Mouse (Mus musculus) liver, embryonic 11.5 days (tissue): ENCODE results near the gene Nfib. TPM values are rescaled to one million over a fixed set of nuclear protein-coding genes. Genes with fewer than 3 reads are reported as not detected.

Source experiments
- ATAC-seq: fragments of 200-750 bp; cut with Nextera tagmentation; replicated peaks from 2 replicates; pipeline ENCODE4 v1.8.0; 2017; ENCODE audit warnings: moderate number of reproducible peaks, mild to moderate bottlenecking, moderate TSS enrichment, moderate library complexity; ENCODE audit not compliant: low FRiP score
- DNase-seq: peaks from one replicate; pipeline ENCODE4 v3.0.0-alpha.2; 2017; ENCODE audit warnings: low spot score
- H3K27ac ChIP-seq: fragments of 300-500 bp; sonication (generic); 2 replicates; pipeline ENCODE4 v1.5.1; 2014; ENCODE audit warnings: mild to moderate bottlenecking, low read depth, low read length, control low read depth
- H3K27me3 ChIP-seq: fragments of 300-500 bp; sonication (generic); replicated peaks from 2 replicates; pipeline ENCODE4 v1.6.1; 2014; ENCODE audit warnings: low read length, mixed read lengths; ENCODE audit not compliant: control insufficient read depth, insufficient read depth
- H3K36me3 ChIP-seq: fragments of 300-500 bp; sonication (generic); 2 replicates; pipeline ENCODE4 v1.6.1; 2014; ENCODE audit warnings: mild to moderate bottlenecking, low read length, moderate library complexity, mixed read lengths; ENCODE audit not compliant: control insufficient read depth, insufficient read depth
- H3K4me1 ChIP-seq: fragments of 300-500 bp; sonication (generic); replicated peaks from 2 replicates; pipeline ENCODE4 v1.6.1; 2014; ENCODE audit warnings: low read length, mixed read lengths; ENCODE audit not compliant: control insufficient read depth, insufficient read depth
- H3K4me2 ChIP-seq: fragments of 300-500 bp; sonication (generic); 2 replicates; pipeline ENCODE4 v1.6.1; 2014; ENCODE audit warnings: mild to moderate bottlenecking, control low read depth, moderate library complexity
- H3K4me3 ChIP-seq: fragments of 300-500 bp; sonication (generic); 2 replicates; pipeline ENCODE4 v1.5.1; 2014; ENCODE audit warnings: low read depth, low read length, control low read depth
- H3K9ac ChIP-seq: fragments of 300-500 bp; sonication (generic); 2 replicates; pipeline ENCODE4 v1.6.1; 2014; ENCODE audit warnings: low read depth, low read length, control low read depth
- H3K9me3 ChIP-seq: fragments of 300-500 bp; sonication (generic); 2 replicates; pipeline ENCODE4 v1.6.1; 2016; ENCODE audit warnings: low read length, inconsistent platforms, mixed read lengths; ENCODE audit not compliant: control insufficient read depth
- WGBS: fragments of 180-500 bp; shearing (Covaris S2); extraction: QIAGEN DNeasy Blood & Tissue Kit; methylation state at CpG from one replicate; pipeline ENCODE4 v1.1.7; 2014; 5-methylcytosine and 5-hydroxymethylcytosine counted together
- polyA plus RNA-seq: library from polyadenylated mRNA; unstranded; fragments of >200 nt; fragmentation: Nextera tagmentation; extraction: Ambion mirVana; gene quantifications from 2 replicates; pipeline ENCODE4 v1.2.1, GENCODE M21; 2014

Nfib gene
- 20.5 and 26.9 TPM in 2 replicates for polyA plus RNA-seq

DNA sequence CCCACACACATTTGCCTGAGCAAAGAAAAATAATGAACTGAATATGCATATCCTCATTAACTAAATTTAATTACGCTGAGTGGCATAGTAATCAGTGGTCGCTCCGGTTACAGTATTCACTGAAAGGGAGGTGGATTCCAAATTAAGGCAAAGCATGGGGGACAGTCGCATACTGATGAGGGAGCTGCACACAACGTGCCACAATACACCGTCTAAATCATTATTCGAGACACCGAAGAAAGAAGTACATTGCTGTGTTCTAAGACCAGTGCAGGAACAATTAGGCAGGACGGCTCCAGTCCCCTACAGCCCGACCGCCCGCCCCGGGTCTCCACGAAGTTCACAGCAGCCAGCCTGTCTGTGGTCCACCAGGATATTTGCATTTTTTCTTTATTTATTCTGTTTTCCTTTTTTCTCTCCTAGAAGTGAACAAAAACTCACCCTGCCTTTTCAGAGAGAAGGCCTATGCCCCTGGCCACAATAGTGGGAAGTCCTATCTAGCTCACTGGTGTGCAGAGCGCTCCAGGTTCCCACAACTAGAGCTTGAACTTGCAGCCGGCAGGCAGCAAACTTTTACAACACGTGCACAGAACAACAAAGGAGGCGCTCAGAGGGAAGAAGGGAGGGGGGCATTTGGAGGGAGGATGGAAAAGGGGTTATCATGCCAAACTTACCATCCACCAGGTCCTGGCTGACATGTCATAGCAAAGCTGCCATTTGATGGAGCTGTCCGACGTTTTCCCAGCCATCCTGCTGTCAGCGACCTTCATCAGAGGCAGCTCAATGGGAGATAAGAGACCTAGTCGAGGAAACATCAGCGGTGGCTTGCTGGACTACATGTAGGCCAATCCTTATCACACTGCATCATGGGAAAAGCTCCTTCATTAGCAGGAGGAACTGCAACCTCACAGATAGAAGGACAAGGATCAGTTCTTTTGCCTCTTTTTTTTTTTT, at the start of gene Nfib:
Nfib (minus strand) TSS at position 910 of the 954 bp plus-strand sequence.
- Histone ChIP-seq H3K27ac (no peak within 1 kb of the TSS), H3K4me3 (no peak within 1 kb of the TSS), H3K36me3 (no peaks in the 10 kb centered on the region), H3K9ac (no peak within 1 kb of the TSS), H3K9me3 (no peaks in the 10 kb centered on the region), H3K4me2 (no peak within 1 kb of the TSS), H3K4me1 (peaks cover 2% of the 10 kb centered on the region; the same call in 1 of the 2 replicates), H3K27me3 (no peaks in the 10 kb centered on the region)
- no peak for DNase-seq
- ATAC-seq: no peak
- WGBS: 57% methylated on average over 23 of the region's 23 CpGs

DNA sequence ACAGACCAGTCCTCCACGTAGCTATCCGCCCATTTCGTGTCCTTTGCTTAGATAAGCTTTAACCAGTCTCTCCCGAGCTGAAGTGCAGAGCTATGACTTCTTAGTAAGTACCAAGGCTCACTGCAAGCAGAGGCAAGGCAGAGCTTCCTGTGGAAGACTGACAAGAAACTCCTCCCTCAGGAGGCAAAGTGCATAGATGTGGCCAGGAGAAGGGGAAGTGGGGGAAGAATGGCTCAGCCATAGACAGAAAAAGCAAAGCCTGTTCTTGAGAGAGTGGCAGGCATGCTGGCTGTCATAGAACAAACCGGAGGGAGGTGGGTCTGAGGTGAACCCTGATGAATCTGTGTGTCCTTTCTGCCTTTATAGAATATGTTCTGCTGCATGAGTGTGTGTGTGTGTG, 30.2 kb upstream of the Nfib start:
- Histone ChIP-seq H3K4me2 (no peak overlapping the region), H3K27ac (no peak overlapping the region)

DNA sequence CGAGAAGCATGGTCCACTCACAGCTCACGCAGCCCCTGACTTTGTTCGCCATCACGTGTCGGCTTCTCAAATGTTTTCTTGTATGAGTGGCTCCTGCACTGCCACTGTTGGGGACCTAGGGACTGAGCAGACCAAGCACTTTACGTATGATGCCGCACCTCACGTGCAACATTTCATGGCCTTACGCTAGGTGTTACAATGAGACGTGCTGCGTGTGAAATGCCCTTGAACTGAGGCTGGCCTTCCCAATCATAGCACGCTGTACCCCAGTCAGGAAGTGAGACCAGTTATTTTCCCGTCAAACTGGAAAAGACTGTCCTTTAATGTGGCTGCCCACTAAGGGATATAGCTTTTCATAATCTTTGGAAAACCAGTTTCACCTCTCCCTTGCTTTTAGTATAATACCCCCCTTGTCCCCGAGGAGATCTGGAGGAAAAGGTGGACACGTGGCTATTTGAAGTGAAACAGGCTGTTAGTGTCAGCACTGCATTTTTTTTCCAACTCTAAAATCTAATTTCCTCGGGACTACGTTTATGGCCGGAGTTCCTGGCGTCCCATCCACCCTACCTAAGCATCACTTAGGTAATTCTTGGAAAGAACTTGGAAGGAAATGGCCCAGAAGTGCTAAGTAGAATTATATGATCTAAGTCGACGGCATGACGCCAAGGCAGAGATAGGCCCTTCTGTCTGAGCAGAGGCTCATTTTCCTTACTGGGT, 29.4 kb upstream of the Nfib start:
- no peaks in the 10 kb centered on the region for H3K9me3 ChIP-seq

More for the DNA sequence above, 30.2 kb upstream of the Nfib start:
- H3K27me3 ChIP-seq: no peaks in the 10 kb centered on the region
- no peaks in the 10 kb centered on the region for H3K36me3 ChIP-seq
- H3K4me1 ChIP-seq: no peaks in the 10 kb centered on the region; the same call in 1 of the 2 replicates
- ATAC-seq: no peak
- H3K4me3 ChIP-seq: no peak overlapping the region
- H3K9me3 ChIP-seq: no peaks in the 10 kb centered on the region
- WGBS: 38% methylated on average over 5 of the region's 5 CpGs
- no peak overlapping the region for H3K9ac ChIP-seq
- no peak for DNase-seq

DNA sequence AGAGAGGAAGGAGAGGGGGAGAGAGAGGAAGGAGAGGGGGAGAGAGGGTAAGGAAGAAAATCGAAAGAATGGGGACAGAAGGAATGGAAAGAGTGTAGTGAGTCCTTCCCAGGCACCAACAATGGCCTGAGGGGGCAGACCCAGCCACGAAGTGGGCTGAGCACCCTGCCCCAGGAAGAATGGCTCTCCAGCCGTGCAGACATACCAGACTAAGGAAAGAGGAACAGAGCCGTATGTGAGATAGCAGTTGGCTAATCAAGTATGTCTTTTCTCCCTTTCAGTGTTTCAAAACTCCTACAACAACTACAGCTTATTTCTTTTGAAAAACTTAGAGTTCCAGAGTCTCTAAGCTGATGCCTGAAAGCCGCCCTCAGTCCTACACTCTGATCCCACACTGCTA, 28.8 kb upstream of the Nfib start:
- Histone ChIP-seq H3K9ac (no peak overlapping the region), H3K4me3 (no peak overlapping the region), H3K4me2 (no peak overlapping the region), H3K4me1 (no peaks in the 10 kb centered on the region; the same call in 1 of the 2 replicates), H3K36me3 (no peaks in the 10 kb centered on the region), H3K27ac (no peak overlapping the region), H3K27me3 (no peaks in the 10 kb centered on the region), H3K9me3 (no peaks in the 10 kb centered on the region)
- no peak for DNase-seq
- 43% methylated on average over 5 of the region's 5 CpGs for WGBS
- ATAC-seq: no peak

More for the DNA sequence above, 29.4 kb upstream of the Nfib start:
- ATAC-seq (no peak), DNase-seq (no peak)
- WGBS: 86% methylated on average over 22 of the region's 22 CpGs
- Histone ChIP-seq H3K4me3 (no peak overlapping the region), H3K9ac (no peak overlapping the region), H3K27me3 (no peaks in the 10 kb centered on the region), H3K4me1 (no peaks in the 10 kb centered on the region; the same call in 1 of the 2 replicates), H3K36me3 (no peaks in the 10 kb centered on the region), H3K4me2 (no peak overlapping the region), H3K27ac (no peak overlapping the region)

DNA sequence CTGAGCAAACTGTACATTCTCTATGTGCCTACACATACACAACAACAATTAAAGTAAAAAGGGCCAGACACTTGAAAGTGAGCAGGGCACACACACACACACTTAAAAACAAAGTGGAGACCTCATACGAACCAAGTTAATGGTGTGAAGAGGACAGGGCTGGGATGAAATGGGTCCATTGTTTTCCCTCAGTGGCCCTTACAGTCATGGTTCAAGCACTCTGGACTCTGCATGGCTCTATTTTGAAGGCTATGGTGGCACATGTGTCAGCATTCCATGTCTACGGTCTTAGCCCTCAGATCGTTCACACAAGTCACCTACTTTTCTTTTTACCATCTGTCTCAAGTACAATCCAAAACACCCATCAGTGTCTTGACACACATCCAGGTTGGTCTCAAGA, 28.1 kb upstream of the Nfib start:
- H3K4me2 ChIP-seq: no peak overlapping the region
- H3K27ac ChIP-seq: no peak overlapping the region
- no peak overlapping the region for H3K9ac ChIP-seq
- DNase-seq (no peak), ATAC-seq (no peak)
- 91% methylated on average over 3 of the region's 3 CpGs for WGBS
- H3K9me3 ChIP-seq: no peaks in the 10 kb centered on the region
- H3K4me3 ChIP-seq: no peak overlapping the region
- H3K27me3 ChIP-seq: no peaks in the 10 kb centered on the region
- H3K4me1 ChIP-seq: no peaks in the 10 kb centered on the region; the same call in 1 of the 2 replicates
- H3K36me3 ChIP-seq: no peaks in the 10 kb centered on the region

DNA sequence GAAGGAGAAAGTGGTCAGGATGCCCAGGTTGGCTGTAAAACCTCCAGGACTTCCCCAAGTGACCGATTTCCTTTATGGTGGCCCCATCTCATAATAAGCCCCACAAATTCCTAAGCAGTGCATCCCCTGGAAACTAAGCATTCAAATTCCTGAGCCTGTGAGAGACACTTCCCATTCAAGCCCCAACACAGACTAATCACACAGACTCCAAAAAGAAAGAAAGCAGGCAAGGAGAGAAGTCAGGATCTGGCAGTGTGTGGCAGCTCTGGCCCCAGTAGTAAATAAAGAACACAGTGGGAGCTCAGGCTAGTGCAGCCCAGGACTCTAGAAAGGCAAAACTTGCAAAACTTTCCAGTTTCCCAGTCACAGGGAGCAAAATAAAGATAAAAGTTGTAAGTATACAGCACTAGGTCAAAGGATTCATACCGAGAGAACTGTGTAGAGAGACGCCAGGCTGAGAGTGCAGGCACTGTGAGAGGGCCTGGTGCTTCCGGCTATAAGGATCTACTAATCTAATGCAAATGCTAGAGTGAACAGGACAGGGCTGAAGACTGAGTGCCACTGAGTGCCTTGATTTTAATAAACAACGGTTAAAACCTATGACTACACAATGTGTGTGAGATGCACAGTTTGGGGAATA, 24.8 kb upstream of the Nfib start:
- no peaks in the 10 kb centered on the region for H3K4me1 ChIP-seq
- H3K36me3 ChIP-seq: no peaks in the 10 kb centered on the region
- DNase-seq (no peak), ATAC-seq (no peak)
- no peak overlapping the region for H3K9ac ChIP-seq
- WGBS: 81% methylated on average over 5 of the region's 5 CpGs
- H3K4me3 ChIP-seq: no peak overlapping the region
- no peaks in the 10 kb centered on the region for H3K9me3 ChIP-seq
- H3K27ac ChIP-seq: no peak overlapping the region
- H3K4me2 ChIP-seq: no peak overlapping the region
- H3K27me3 ChIP-seq: no peaks in the 10 kb centered on the region

DNA sequence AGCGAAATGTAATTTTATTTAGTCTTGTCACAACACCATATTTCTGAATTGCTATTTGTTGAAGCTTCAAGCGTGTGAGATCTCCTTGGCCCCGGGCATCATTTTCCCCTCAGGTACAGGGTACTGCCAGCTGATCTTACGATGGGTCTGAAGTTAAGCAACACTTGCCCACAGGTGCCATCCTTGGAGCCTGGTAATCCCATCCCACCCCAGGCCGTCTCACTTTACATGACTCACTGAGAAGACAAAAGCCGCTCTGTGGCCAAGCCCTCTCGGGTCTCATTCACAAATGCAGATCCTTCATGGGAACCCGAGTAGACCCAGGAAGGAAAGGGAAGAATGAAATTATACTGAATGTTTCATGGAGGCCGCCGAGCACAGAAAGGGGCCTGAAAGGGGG, 18.5 kb upstream of the Nfib start:
- H3K27ac ChIP-seq: no peak overlapping the region
- H3K4me2 ChIP-seq: no peak overlapping the region
- H3K9me3 ChIP-seq: no peaks in the 10 kb centered on the region
- no peak overlapping the region for H3K4me3 ChIP-seq
- DNase-seq: no peak
- WGBS: 74% methylated on average over 10 of the region's 10 CpGs
- no peaks in the 10 kb centered on the region for H3K36me3 ChIP-seq
- no peaks in the 10 kb centered on the region for H3K4me1 ChIP-seq
- H3K9ac ChIP-seq: no peak overlapping the region
- H3K27me3 ChIP-seq: no peaks in the 10 kb centered on the region
- ATAC-seq: no peak

DNA sequence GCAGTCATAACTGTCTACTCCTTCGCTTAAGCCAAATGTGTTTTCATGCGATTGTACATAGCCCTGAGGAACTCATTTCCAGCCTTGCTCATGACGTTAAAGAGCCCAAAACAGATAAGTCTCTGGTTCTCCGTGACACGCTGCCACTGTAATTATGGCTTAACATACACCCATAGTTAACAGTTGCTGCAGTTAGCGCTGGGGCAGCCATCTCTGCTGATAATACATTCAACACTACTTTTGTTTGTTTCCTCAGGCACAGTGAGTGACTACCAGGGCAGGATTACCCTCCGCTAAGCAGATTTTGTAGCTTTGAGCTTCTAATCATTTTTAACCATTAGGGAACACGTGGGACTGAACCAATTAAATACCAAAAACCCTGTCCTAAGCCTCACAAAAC, 17.5 kb upstream of the Nfib start:
- H3K4me2 ChIP-seq: no peak overlapping the region
- no peak for DNase-seq
- no peaks in the 10 kb centered on the region for H3K4me1 ChIP-seq
- H3K9ac ChIP-seq: no peak overlapping the region
- no peak for ATAC-seq
- H3K27me3 ChIP-seq: no peaks in the 10 kb centered on the region
- no peak overlapping the region for H3K4me3 ChIP-seq
- no peaks in the 10 kb centered on the region for H3K36me3 ChIP-seq
- no peak overlapping the region for H3K27ac ChIP-seq
- H3K9me3 ChIP-seq: no peaks in the 10 kb centered on the region
- WGBS: 81% methylated on average over 8 of the region's 8 CpGs
